Mouse (Mus musculus) urinary bladder, postnatal 25 days (tissue): ENCODE data around the gene Hdac5.
"Not testable (repeated sequence)": the region's sequence is repeated elsewhere in the genome, so short reads cannot be mapped to it uniquely, and the experiment has no call there.

Source experiments
- DNase-seq: peaks from one replicate; pipeline ENCODE4 v3.0.0; 2022; ENCODE audit warnings: low spot score

Hdac5 gene

GRCm38 (mm10) chr11:102184253-102184645 is 45.7 kb downstream of the Hdac5 start:
- no peak for DNase-seq

- no peak for DNase-seq
Observed at GRCm38 (mm10) chr11:102179836-102180235, 50.1 kb downstream of the Hdac5 start.

- no peak for DNase-seq
Observed at GRCm38 (mm10) chr11:102168689-102169088, 61.3 kb downstream of the Hdac5 start.

- no peak for DNase-seq
Observed at GRCm38 (mm10) chr11:102167539-102167938, 62.4 kb downstream of the Hdac5 start.

- no peak for DNase-seq
Observed at GRCm38 (mm10) chr11:102165971-102166722, 63.8 kb downstream of the Hdac5 start.

- no peak for DNase-seq
Observed at GRCm38 (mm10) chr11:102159781-102160180, 70.2 kb downstream of the Hdac5 start.

- DNase-seq, result not testable (repeated sequence)
Observed at GRCm38 (mm10) chr11:102158024-102158423, 71.9 kb downstream of the Hdac5 start.

- DNase-seq, result no peak
Observed at GRCm38 (mm10) chr11:102156786-102157089, 73.2 kb downstream of the Hdac5 start.

GRCm38 (mm10) chr11:102156039-102156785 is 73.8 kb downstream of the Hdac5 start, which contains the start of gene Tmem101:
Gene Tmem101, minus strand, starts transcription at chr11:102156404.
- peak; percentile 86 for DNase-seq

- no peak for DNase-seq
Observed at GRCm38 (mm10) chr11:102147213-102147989, 82.6 kb downstream of the Hdac5 start.

GRCm38 (mm10) chr11:102146531-102146930 is 83.4 kb downstream of the Hdac5 start:
- DNase-seq, result no peak

GRCm38 (mm10) chr11:102146005-102146404 is 84.0 kb downstream of the Hdac5 start:
- no peak for DNase-seq

GRCm38 (mm10) chr11:102145471-102146001 is 84.4 kb downstream of the Hdac5 start, which contains the start of gene Nags:
Gene Nags, plus strand, starts transcription at chr11:102145513.
- DNase-seq, result no peak

GRCm38 (mm10) chr11:102144957-102145470 is 85.0 kb downstream of the Hdac5 start:
- no peak for DNase-seq
